Mouse (Mus musculus): ENCODE results near the gene Irak4.

- TF ChIP-seq MEF2A (IDR thresholded peaks at IDR 0.05; ENCODE audit: extremely low read depth, insufficient replicate concordance, low read depth, low read length, poor library complexity, severe bottlenecking), result no peak
- TF ChIP-seq POLR2A (IDR thresholded peaks at IDR 0.05; ENCODE audit: control insufficient read depth in 1 of 2, insufficient read depth in 1 of 2, low read depth in 1 of 2, low read length in 2 of 2, poor library complexity in 1 of 2), result no peak
- no peak for TF ChIP-seq TAL1 (IDR thresholded peaks at IDR 0.05; ENCODE audit: low read length)
- TF ChIP-seq ZMIZ1 (IDR thresholded peaks at IDR 0.05; ENCODE audit: low read depth, low read length), result no peak
These were observed 29.3 kb downstream of the Irak4 start for GRCm38 (mm10) chr15:94572746-94573145.
